Mouse (Mus musculus): Measurements from ENCODE around the gene Dpp4.

The Dpp4 gene

DNA sequence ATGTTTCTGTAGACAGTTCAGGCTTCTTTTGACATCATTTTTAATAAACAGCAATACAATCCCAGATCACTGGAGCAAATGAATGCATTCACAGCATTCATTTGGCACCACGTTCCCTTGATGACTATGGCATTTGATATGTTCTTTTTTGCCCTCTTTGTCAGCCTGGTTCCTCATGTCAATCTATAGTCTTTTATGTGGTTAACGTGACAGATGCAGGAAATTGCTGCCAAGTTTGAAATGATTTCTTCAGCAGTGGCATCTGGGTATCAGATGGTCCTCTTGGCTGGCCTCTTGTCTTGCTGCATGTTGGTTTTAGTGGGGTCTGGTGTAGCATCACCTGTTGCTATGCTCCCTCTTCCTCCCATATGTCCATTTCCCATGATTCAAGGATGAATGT lies 118.2 kb downstream of the Dpp4 start:
- peak; percentile 84 for DNase-seq (ENCODE audit: low read depth)

DNA sequence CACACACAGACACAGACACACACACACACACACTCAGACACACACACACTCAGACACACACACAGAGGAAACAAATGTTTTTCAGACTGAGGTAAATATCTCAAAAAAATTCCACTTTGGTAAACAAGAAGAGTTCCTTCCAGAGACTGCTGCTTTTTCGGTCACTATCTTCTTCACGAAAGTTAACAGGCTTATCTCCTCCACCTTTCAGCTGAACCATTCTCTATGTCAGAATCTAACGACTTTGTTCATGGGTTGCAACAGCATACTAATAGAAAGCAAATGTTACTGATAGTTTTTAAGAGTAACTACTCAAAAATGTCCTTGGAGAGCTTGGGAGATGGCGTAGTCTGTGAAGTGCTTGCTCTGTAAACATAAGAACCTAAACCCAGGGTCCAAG lies 124.5 kb downstream of the Dpp4 start:
- no peak for DNase-seq (ENCODE audit: low read depth)

DNA sequence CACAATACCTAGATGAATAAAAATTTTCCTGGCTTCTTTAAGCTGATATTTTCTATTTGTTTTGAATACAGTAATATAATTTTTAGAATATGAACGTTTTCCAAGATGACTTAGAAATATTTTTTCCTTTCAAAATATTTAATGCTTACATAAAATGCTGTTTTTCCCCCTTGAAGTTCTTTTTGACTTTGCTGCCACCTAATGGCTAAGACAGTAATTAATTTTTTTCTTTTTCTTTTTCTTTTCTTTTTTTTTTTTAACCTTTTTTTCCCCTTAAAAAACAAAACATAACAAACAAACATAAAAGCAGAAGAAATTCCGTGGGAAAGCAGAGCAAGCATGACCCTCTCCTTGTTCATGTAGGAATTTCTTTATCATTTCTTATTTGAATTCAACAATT lies 126.2 kb downstream of the Dpp4 start:
- DNase-seq (ENCODE audit: low read depth): peak; percentile 58

DNA sequence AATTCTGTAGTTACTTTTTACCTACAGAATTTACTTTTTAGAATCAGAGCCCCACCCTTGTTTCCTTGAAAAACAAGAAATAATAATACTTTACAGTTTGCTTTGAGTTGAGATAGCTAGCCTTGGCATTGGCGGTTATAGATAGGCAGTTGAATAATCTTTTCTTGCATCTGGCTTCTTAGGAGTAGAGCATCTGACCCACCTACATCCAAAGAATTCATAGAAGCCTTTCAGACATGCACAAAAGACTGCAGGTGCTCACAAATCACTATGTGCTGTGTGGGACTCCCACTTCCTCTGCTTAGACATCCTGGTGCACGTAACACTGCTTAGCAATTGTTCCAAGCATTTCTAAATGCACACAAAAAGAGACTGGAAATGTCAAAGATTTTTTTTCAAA lies 127.0 kb downstream of the Dpp4 start:
- DNase-seq (ENCODE audit: low read depth): no peak

Data from 416B (cell line).